Mouse (Mus musculus) heart, adult 2 months (tissue): ENCODE data around the gene Mageb2. TPM values are rescaled to one million over a fixed set of nuclear protein-coding genes. Genes with fewer than 3 reads are reported as not detected.
"Not testable (repeated sequence)": the region's sequence is repeated elsewhere in the genome, so short reads cannot be mapped to it uniquely, and the experiment has no call there.

ENCODE experiments used
- DNase-seq, 2 experiments: peaks; one replicate each; pipeline ENCODE4 v3.0.0; 2021
- H3K27ac ChIP-seq: fragments of 200-600 bp; 2 replicates; pipeline ENCODE4 v1.8.1; 2022
- H3K27me3 ChIP-seq: fragments of 200-500 bp; 2 replicates; pipeline ENCODE4 v1.6.1; 2012; ENCODE audit warnings: mild to moderate bottlenecking, low read length, inconsistent platforms, mixed read lengths; ENCODE audit not compliant: control insufficient read depth, insufficient read depth
- H3K36me3 ChIP-seq: fragments of 200-500 bp; 2 replicates; pipeline ENCODE4 v1.6.1; 2012; ENCODE audit warnings: low read length, inconsistent platforms; ENCODE audit not compliant: control insufficient read depth, insufficient read depth
- H3K4me1 ChIP-seq: fragments of 200-500 bp; 2 replicates; pipeline ENCODE4 v1.6.1; 2011; ENCODE audit warnings: low read length; ENCODE audit not compliant: control insufficient read depth, insufficient read depth
- H3K4me3 ChIP-seq: fragments of 200-600 bp; 2 replicates; pipeline ENCODE4 v1.8.1; 2022
- H3K79me2 ChIP-seq: fragments of 200-500 bp; replicated peaks from 2 replicates; pipeline ENCODE4 v1.6.1; 2012; ENCODE audit warnings: mild to moderate bottlenecking, inconsistent platforms, low read length, moderate library complexity, mixed read lengths; ENCODE audit not compliant: control insufficient read depth, insufficient read depth
- H3K9ac ChIP-seq: fragments of 200-500 bp; 2 replicates; pipeline ENCODE4 v1.6.1; 2012; ENCODE audit warnings: low read depth, mild to moderate bottlenecking, control low read depth, inconsistent platforms, low read length, mixed read lengths
- WGBS: fragments of 180-500 bp; shearing (Covaris S2); methylation state at CpG from one replicate; pipeline ENCODE4 v1.1.7; 2018; 5-methylcytosine and 5-hydroxymethylcytosine counted together
- intact Hi-C: fragments of 180-260 bp; cut with DNase I; formaldehyde crosslinking; loops from one replicate; pipeline ENCODE4 v1.15.1; 2025
- long read RNA-seq: library from polyadenylated mRNA; stranded (forward); transcript quantifications from one replicate; pipeline ENCODE4 v2.0.0, GENCODE M21; 2021
- polyA plus RNA-seq: library from polyadenylated mRNA; depleted of rRNA; stranded (reverse); fragments of >200 nt; gene quantifications from 2 replicates; pipeline ENCODE4 v1.2.3, GENCODE M21; 2012; rRNA removed
- total RNA-seq, 2 experiments: library from RNA; stranded (reverse); gene quantifications; 2 replicates each; pipeline ENCODE4 v1.2.3; 2021

The Mageb2 gene
- total RNA-seq (not detected), polyA plus RNA-seq (not detected in 2 replicates)
- long read RNA-seq = 0 reads

DNA sequence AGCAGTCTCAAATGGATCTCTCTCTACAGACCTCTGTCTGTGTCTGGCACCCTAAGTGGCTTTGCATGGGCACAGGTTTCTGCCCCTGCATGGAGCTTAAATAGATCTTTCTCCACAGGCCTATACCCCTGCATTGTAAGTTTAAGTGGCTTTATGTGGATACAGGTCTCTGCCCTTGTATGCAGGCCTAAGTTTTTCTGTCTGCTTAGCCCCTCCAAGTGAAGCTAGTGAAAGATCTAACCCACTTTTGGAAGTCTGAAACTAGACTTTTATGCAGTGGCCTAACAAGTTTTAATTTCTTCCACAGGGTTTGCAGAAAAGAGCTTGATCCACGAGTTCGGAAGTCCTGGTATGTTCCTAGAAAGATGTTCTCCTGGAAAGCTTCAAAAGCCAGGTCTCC lies at the start of gene Mageb2:
Gene Mageb2 (plus strand): TSS at position 301 of the 400 bp plus-strand sequence.
- intact Hi-C loops, DNase-seq, H3K27me3 ChIP-seq, H3K27ac ChIP-seq, H3K9ac ChIP-seq, H3K36me3 ChIP-seq, H3K4me3 ChIP-seq, H3K4me1 ChIP-seq, H3K79me2 ChIP-seq: not testable (repeated sequence)
- WGBS = 73% methylated on average over 2 of the region's 2 CpGs

DNA sequence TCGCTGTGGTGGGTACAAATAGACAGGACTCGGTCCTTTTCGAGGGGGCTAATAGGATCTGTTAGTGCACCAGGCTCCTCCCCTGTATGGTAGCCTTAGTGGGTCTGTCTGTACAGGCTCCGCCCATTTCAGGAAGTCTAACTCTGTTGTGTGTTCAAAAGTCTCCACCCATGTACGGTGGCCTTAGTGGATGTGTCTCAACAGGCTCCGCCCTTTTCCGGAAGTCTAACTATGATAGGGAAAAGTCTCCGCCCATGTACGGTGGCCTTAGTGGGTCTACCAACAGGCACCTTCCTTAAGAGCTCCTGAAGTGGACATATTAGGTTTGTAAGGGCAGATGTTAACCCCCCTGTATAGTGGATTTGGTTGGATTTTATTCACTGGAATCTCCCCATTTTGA lies 18.2 kb upstream of the Mageb2 start:
- H3K4me3 ChIP-seq, H3K79me2 ChIP-seq, H3K4me1 ChIP-seq, H3K36me3 ChIP-seq, H3K27ac ChIP-seq, intact Hi-C loops, H3K27me3 ChIP-seq, DNase-seq, H3K9ac ChIP-seq: not testable (repeated sequence)
- 88% methylated on average over 9 of the region's 9 CpGs for WGBS

Other genes with a start within 250 kb of the Mageb2 start
- not detected for gene Gm5072, start 60.8 kb downstream of the Mageb2 start, total RNA-seq
- gene Gm5072, start 60.8 kb downstream of the Mageb2 start, polyA plus RNA-seq = not detected in 2 replicates
- gene Gm8914, start 148.4 kb downstream of the Mageb2 start, total RNA-seq = not detected
- gene Gm8914, start 148.4 kb downstream of the Mageb2 start, polyA plus RNA-seq = not detected in 2 replicates
- gene 1700084M14Rik, start 244.2 kb downstream of the Mageb2 start, total RNA-seq = not detected
- not detected in 2 replicates for gene 1700084M14Rik, start 244.2 kb downstream of the Mageb2 start, polyA plus RNA-seq